Mouse (Mus musculus): ENCODE data around the gene Akna. TPM values are rescaled to one million over a fixed set of nuclear protein-coding genes. Genes with fewer than 3 reads are reported as not detected.
"Not testable (repeated sequence)": the region's sequence is repeated elsewhere in the genome, so short reads cannot be mapped to it uniquely, and the experiment has no call there.

Akna gene
- polyA plus RNA-seq, 1 experiment from 2014 or later, result 6.1 TPM

GRCm38 (mm10) chr4:63342491-63342890 lies 60.7 kb downstream of the Akna start:
- ATAC-seq (ENCODE audit: low read depth), result no peak
- H3K4me2 ChIP-seq (ENCODE audit: low read depth, low read length), result no peak overlapping the region
- no peak overlapping the region for H3K4me3 ChIP-seq (ENCODE audit: low read depth, low read length)
- H3K36me3 ChIP-seq (ENCODE audit: control insufficient read depth, insufficient read depth), result no peaks in the 10 kb centered on the region
- H3K9me3 ChIP-seq (replicated peaks; ENCODE audit: control insufficient read depth, low read length), result no peaks in the 10 kb centered on the region
- H3K27me3 ChIP-seq (ENCODE audit: control insufficient read depth, insufficient read depth, low read depth, low read length), result no peaks in the 10 kb centered on the region
- 43% methylated on average over 4 of the region's 4 CpGs for WGBS (ENCODE audit: insufficient replicate concordance)
- no peak overlapping the region for H3K27ac ChIP-seq (ENCODE audit: low read length)
- H3K4me1 ChIP-seq (ENCODE audit: control insufficient read depth, low read depth, low read length), result no peaks in the 10 kb centered on the region; the same call in 1 of the 2 replicates
- H3K9ac ChIP-seq (ENCODE audit: low read depth, low read length), result no peak overlapping the region

DNA sequence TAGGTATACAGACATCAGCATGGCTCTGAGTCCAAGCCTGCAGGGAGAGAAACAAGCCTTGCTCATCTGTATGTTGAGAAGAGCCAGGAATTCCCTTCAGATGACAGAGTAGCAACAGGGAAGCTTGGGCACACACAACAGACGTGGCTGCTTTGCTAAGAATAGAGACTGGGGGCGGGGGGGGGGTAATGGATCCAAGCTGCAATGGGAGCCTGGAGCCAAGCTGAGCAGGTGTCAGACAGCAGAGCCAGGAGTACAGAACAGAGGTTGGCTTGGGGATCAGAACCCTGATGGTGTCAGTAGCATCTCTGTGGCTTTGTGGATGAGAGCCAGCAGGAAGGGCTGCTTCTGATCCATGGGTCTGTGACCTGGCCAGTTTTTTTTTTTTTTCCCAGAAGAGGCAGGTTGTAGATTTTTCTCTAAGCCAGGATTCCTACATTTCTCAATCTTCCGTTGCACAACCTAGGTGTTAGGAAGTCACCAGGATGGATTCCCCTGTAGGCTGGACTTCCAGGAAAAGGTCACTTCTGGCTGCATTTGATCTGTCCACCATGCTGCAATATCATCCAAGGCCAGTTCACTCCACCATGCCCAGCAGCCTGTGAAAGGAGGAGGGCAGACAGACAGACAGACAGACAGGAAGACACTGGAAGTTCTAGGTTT lies 64.6 kb downstream of the Akna start:
- Histone ChIP-seq H3K4me3 (ENCODE audit: low read depth, low read length) (no peak overlapping the region), H3K9ac (ENCODE audit: low read depth, low read length) (no peak overlapping the region), H3K36me3 (ENCODE audit: control insufficient read depth, insufficient read depth) (no peaks in the 10 kb centered on the region), H3K27me3 (ENCODE audit: control insufficient read depth, insufficient read depth, low read depth, low read length) (no peaks in the 10 kb centered on the region), H3K4me2 (ENCODE audit: low read depth, low read length) (no peak overlapping the region), H3K9me3 (replicated peaks; ENCODE audit: control insufficient read depth, low read length) (no peaks in the 10 kb centered on the region), H3K27ac (ENCODE audit: low read length) (no peak overlapping the region), H3K4me1 (ENCODE audit: control insufficient read depth, low read depth, low read length) (no peaks in the 10 kb centered on the region; the same call in 1 of the 2 replicates)
- no peak for ATAC-seq (ENCODE audit: low read depth)
- 41% methylated on average over 3 of the region's 3 CpGs for WGBS (ENCODE audit: insufficient replicate concordance)

DNA sequence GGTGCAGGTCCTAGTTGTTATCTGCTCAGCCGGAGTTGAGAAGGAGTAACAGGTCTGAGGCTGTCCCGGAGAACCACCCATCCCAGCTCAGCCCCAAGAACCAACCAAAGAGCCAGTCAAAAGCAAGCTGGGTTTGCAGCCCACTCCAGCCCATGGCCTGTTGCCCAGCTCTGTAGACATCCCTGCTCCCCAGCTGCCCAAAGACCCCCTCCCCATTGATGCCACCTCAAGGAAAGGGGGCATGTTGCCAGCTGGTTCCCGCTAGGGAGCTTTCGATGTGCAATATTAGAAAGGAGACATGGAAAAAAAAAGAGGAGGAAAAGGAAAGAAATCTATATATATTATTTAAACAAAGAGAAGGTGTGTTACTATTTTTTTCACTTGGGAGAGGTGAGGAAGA lies 69.8 kb downstream of the Akna start:
- Histone ChIP-seq H3K4me3 (ENCODE audit: low read depth, low read length) (no peak overlapping the region), H3K9me3 (replicated peaks; ENCODE audit: control insufficient read depth, low read length) (no peaks in the 10 kb centered on the region), H3K27me3 (ENCODE audit: control insufficient read depth, insufficient read depth, low read depth, low read length) (no peaks in the 10 kb centered on the region)

DNA sequence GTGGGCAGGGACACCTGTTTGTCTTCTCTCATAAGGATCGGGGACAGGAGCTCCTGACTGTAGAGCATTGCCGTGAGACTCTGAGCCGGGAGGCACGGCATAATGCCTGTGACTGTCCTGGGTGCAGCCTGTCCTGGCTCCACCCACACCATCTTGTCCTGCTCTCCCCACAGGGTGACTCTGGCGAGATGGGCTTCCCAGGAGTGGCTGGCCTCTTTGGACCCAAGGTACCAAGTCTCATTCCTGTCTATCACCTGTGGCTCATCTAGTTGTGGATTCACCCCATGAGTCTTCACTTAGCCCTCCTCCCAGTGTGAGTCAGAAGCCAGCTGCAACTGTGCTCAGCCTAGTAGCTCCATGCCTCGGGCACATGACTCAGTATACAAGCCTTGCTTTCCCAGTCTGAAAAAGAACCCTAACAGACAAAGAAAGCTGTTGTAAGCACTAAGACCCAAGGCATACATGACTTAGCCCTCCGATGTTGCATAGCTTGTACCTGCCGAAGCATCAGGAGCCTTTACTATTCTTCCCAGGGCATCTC lies 79.8 kb downstream of the Akna start:
- 67% methylated on average over 8 of the region's 8 CpGs for WGBS (ENCODE audit: insufficient replicate concordance)
- H3K9ac ChIP-seq (ENCODE audit: low read depth, low read length), result no peak overlapping the region
- no peak for ATAC-seq (ENCODE audit: low read depth)

More for the DNA sequence above, 69.8 kb downstream of the Akna start:
- Histone ChIP-seq H3K9ac (ENCODE audit: low read depth, low read length) (no peak overlapping the region), H3K4me1 (ENCODE audit: control insufficient read depth, low read depth, low read length) (no peaks in the 10 kb centered on the region; the same call in 1 of the 2 replicates), H3K27ac (ENCODE audit: low read length) (no peak overlapping the region), H3K36me3 (ENCODE audit: control insufficient read depth, insufficient read depth) (no peaks in the 10 kb centered on the region; the same call in 1 of the 2 replicates), H3K4me2 (ENCODE audit: low read depth, low read length) (no peak overlapping the region)
- WGBS (ENCODE audit: insufficient replicate concordance), result 82% methylated on average over 4 of the region's 4 CpGs
- no peak for ATAC-seq (ENCODE audit: low read depth)

GRCm38 (mm10) chr4:63319566-63319965 lies 83.6 kb downstream of the Akna start:
- WGBS (ENCODE audit: insufficient replicate concordance), result 25% methylated on average over 3 of the region's 3 CpGs
- H3K27me3 ChIP-seq (ENCODE audit: control insufficient read depth, insufficient read depth, low read depth, low read length); ATAC-seq (ENCODE audit: low read depth); H3K27ac ChIP-seq (ENCODE audit: low read length); H3K36me3 ChIP-seq (ENCODE audit: control insufficient read depth, insufficient read depth); H3K9ac ChIP-seq (ENCODE audit: low read depth, low read length); H3K4me3 ChIP-seq (ENCODE audit: low read depth, low read length); H3K9me3 ChIP-seq (replicated peaks; ENCODE audit: control insufficient read depth, low read length); H3K4me2 ChIP-seq (ENCODE audit: low read depth, low read length); H3K4me1 ChIP-seq (ENCODE audit: control insufficient read depth, low read depth, low read length): not testable (repeated sequence)

More for the DNA sequence above, 79.8 kb downstream of the Akna start:
- no peaks in the 10 kb centered on the region for H3K4me1 ChIP-seq (ENCODE audit: control insufficient read depth, low read depth, low read length)
- no peaks in the 10 kb centered on the region for H3K9me3 ChIP-seq (replicated peaks; ENCODE audit: control insufficient read depth, low read length)
- no peak overlapping the region for H3K4me2 ChIP-seq (ENCODE audit: low read depth, low read length)
- no peaks in the 10 kb centered on the region for H3K27me3 ChIP-seq (ENCODE audit: control insufficient read depth, insufficient read depth, low read depth, low read length)
- no peaks in the 10 kb centered on the region for H3K36me3 ChIP-seq (ENCODE audit: control insufficient read depth, insufficient read depth)
- H3K27ac ChIP-seq (ENCODE audit: low read length), result no peak overlapping the region
- H3K4me3 ChIP-seq (ENCODE audit: low read depth, low read length), result no peak overlapping the region

Other genes with a start within 250 kb of the Akna start
- 1,608 and 1,736 TPM in 2 replicates for gene Ambp, start 248.6 kb downstream of the Akna start, polyA plus RNA-seq (2015; fragmentation: Nextera tagmentation; extraction: Ambion mirVana)
- 4.8 and 5.3 TPM in 2 replicates for gene Kif12, start 231.2 kb downstream of the Akna start, polyA plus RNA-seq (2015; fragmentation: Nextera tagmentation; extraction: Ambion mirVana)
- 1.6 and 2.1 TPM in 2 replicates for gene Col27a1, start 189.3 kb downstream of the Akna start, polyA plus RNA-seq (2015; fragmentation: Nextera tagmentation; extraction: Ambion mirVana)
- gene Orm1, start 58.8 kb downstream of the Akna start, polyA plus RNA-seq (2015; fragmentation: Nextera tagmentation; extraction: Ambion mirVana), result 1.0 and 1.1 TPM in 2 replicates
- gene Orm3, start 47.2 kb downstream of the Akna start, polyA plus RNA-seq (2015; fragmentation: Nextera tagmentation; extraction: Ambion mirVana), result not detected in 2 replicates
- gene Orm2, start 40.9 kb downstream of the Akna start, polyA plus RNA-seq (2015; fragmentation: Nextera tagmentation; extraction: Ambion mirVana), result not detected in 2 replicates
- 0.08 and 0.19 TPM in 2 replicates for gene Whrn, start 92.6 kb upstream of the Akna start, polyA plus RNA-seq (2015; fragmentation: Nextera tagmentation; extraction: Ambion mirVana)
- gene Atp6v1g1, start 141.4 kb upstream of the Akna start, polyA plus RNA-seq (2015; fragmentation: Nextera tagmentation; extraction: Ambion mirVana), result 123 and 130 TPM in 2 replicates
- 10.2 and 11.3 TPM in 2 replicates for gene Tmem268, start 155.4 kb upstream of the Akna start, polyA plus RNA-seq (2015; fragmentation: Nextera tagmentation; extraction: Ambion mirVana)
- gene Gm11213, start 201.9 kb upstream of the Akna start, polyA plus RNA-seq (2015; fragmentation: Nextera tagmentation; extraction: Ambion mirVana), result not detected in 2 replicates
- not detected in 2 replicates for gene Tex48, start 219.1 kb upstream of the Akna start, polyA plus RNA-seq (2015; fragmentation: Nextera tagmentation; extraction: Ambion mirVana)